Mouse (Mus musculus): Measurements from ENCODE around the gene Rack1.
"Not testable (repeated sequence)": the region's sequence is repeated elsewhere in the genome, so short reads cannot be mapped to it uniquely, and the experiment has no call there.

The Rack1 gene

DNA sequence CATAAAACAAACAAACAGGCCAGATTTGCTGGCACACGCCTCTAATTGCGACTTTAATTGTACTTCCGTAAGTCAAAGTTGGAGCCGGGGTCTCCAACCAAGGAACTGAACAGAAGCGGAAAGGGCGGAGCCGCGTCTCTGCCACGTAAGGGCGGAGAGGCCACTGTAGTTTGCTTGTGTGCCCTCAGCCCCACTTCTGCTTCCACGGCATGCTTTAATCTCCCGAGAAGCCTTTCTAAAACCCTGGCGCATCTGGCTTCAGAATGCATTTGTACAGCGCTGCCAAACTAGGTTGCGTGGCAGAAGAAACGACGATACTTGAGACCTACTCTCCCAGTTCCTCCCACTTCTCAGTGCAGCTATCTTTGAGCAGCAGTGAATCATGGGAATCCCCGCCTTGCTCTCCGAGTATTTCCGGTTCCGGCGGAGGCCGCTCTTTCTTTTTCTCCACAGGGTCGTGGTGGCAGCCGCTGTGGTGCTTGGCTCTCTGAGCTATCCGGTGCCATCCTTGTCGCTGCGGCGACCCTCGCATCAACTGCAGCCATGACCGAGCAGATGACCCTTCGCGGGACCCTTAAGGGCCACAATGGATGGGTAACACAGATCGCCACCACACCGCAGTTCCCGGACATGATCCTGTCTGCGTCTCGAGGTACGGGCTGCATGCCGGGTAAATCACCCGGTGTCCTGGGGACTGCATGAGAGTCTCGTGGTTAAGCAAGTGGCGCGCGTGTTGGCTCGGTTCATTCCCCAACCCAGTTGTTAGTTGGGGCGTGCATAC is at the start of gene Rack1:
Gene Rack1 (plus strand): TSS at position 412 of the 781 bp plus-strand sequence.
- in situ Hi-C loops (cut with MboI; ENCODE audit: low sequenced_read_pairs): no loop called here

DNA sequence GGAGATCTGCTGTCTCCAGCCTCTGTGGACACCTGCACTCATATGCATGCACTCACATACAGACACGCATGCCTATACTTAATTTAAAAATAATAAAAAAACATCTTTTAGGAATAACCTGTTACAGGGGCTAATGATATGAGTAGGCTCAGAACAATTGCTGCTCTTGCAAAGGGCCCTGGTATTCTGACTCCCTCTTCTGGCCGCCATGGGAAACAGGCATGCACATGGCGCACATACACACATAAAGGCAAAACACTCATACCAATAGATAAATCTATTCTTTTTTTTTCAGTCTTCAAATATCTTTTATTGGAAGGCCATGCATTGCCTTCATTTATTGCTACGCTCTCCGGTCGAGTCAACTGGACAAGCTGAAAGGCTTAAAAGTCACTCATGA is 49.7 kb upstream of the Rack1 start:
- in situ Hi-C loops (cut with MboI; ENCODE audit: low sequenced_read_pairs): no loop called here

DNA sequence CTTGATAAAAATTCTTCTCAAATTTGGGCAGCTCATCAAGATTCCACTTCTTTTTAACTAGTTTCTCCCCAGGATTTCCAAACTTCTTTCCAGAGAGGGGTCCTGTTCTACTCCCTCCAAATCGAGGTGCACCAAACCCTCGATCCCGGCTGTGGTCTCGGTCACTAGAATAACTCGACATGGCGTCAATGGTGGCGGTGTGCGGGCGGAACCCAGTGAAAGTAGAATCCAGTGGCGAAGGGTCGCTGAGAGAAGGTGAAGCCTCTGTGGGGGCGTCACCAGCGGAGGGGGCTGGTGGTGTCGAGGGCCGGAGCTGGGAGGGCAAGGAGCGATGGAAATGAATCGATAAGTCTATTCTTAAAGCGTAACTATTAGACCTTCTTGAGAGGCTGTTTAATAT is 46.6 kb upstream of the Rack1 start:
- in situ Hi-C loops (cut with MboI; ENCODE audit: low sequenced_read_pairs): not testable (repeated sequence)

DNA sequence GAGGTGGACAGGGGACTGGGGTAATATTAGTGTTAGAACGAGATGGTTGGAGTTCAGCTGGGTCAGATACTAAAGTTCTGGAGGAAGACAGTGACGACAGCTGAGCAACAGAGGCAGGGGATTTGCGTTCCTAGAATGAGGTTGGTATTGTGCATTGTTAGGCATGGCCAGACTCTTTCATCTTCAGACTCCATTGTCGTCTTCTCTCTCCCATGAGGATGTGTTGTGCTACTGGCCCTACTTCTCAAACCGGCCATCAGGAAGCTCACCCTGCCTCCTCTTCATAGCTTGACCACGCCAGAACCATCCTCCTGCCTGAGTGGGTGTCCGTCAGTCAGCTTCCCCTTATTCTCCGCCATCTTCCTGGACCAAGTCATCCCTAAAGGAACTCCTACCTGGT is 41.1 kb upstream of the Rack1 start:
- in situ Hi-C loops (cut with MboI; ENCODE audit: low sequenced_read_pairs): no loop called here

DNA sequence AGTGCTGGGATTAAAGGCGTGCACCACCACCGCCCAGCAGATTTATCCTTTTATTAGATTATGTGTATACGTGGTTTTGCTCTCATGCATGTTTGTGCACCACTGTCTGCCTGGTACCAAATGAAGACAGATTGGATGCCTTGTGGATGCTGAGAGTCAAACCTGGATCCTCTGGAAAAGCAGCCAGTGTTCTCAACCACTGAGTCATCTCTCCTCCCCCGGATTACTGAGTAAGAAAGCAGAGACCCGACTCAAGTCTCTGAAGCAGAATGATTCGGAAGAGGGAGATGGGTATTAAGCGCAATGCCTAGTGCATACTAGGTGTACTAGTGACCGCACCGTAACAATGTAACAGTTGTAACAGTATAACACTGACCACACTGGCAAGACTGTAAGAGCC is 36.0 kb upstream of the Rack1 start:
- in situ Hi-C loops (cut with MboI; ENCODE audit: low sequenced_read_pairs): no loop called here

DNA sequence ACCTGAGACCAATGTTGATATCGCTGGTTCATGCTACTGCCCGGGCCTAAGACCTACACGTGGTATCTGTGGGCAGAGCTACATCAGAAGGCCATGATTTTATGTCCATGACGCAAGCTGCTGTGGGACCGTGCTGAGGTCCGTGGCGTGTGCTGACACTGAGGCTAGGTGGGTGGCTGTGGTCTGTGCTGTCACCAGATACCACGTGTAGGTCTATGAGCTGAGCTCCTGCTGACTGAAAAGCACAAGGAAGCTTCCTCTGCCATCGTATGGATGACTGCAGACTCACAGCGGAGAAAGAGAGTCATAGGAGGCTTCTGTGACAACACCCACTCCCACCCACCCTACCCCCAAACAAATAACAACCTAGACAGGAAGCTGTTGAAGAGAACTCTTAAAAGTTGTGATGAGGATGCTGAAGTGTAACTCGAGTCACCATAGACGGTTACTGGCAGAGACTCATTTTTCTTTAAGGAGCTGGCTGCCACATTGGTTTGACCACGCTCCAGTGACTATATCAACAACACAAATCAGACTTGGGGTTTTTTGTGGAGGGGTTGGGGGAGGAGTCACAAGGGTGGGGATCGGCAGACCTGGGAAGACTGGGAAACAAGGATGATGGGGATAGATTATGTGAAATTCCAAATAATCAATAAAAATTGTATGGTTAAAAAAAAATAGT is 32.8 kb upstream of the Rack1 start:
- in situ Hi-C loops (cut with MboI; ENCODE audit: low sequenced_read_pairs): no loop called here

DNA sequence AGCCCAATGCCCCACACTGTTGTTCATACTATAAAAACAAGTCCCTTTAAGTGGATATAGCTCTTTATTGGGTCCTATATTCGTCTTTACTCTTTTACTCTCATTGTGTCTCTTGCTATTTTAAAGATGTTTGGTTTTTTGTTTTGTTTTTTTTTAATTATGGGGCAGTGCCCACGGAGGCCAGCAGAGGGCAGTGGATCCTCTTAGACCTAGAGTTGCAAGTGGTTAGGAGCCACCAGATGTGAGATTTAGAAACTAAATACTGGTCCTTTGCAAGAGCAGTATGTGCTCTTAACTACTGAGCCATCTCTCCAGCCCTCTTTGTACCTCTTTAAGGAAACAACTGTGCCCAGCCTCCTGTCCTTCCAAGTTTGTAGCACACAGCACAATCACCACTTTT is 28.4 kb upstream of the Rack1 start:
- in situ Hi-C loops (cut with MboI; ENCODE audit: low sequenced_read_pairs): no loop called here

DNA sequence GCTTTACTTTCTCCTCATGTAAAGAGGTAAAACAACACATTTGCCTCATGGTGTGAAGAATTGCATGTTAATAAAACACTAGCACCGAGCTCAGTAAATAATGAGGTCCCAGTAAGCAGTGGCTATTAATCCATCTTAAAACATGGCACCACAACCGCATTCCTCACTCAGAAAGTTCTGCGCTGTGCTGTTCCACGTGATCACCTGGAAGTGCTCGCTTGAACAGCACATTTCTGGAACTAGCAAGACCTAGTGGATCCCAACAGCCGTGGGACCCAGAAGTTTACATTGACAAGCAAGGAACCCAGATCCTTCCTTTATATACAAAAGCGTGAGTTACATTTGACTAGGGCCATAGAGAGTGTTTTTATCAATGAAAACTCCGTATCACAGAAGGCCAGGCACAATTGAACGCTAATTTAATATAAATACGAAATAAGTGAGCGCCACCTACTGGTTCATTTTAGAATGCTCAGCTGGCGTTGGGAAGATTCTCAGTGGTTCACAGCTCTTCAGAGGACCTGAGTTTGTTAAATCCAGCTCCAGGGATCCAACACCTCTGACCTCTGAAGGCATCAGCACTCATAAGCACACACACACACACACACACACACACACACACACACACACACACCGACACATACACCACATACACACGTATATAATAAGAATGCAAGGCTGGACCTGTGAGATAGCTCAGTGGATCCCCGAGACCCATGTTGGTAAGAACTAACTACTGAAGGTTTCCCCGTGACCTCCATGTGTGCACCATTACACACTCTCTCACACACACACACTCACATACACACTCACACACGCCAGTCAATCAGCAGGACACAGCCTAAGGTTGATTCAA is 25.5 kb upstream of the Rack1 start:
- in situ Hi-C loops (cut with MboI; ENCODE audit: low sequenced_read_pairs): no loop called here

DNA sequence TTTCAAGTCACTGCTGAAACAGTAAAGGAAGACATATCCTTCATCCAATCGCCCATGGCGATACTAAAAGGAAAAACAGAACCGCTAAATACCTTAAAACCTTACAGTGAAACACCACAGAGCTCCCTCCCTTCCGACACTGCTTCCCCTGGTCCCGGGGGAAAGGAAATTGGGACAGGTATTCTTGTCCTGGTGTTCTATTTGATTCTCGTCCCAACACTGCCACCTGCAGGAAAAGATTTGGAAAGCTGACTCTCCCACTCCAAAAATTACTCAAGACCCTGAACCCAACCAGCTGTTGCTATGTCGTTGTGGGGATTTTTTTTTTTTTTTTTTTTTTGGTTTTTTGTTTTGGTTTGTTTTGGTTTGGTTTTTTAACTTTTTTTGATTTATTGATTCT is 24.6 kb upstream of the Rack1 start:
- in situ Hi-C loops (cut with MboI; ENCODE audit: low sequenced_read_pairs): no loop called here

DNA sequence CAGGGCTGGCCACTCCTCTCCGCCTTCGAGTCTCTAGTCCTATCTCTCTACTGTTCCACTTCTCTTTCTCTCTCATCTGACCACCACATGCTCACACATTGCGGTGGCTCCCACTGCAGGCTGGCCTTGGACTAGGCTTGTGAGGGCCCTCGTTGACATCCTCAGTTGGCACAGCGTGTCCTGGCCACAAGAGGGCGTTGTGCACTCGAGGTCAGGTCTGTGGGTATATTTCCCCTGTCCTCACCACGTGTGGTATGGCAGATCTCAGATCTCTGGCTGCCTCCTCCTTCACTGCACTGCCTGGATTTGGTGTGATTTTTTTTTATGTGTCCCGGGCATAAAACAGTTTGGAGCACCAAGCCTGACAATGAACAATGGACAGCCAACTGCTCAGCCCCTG is 23.5 kb upstream of the Rack1 start:
- in situ Hi-C loops (cut with MboI; ENCODE audit: low sequenced_read_pairs): no loop called here

DNA sequence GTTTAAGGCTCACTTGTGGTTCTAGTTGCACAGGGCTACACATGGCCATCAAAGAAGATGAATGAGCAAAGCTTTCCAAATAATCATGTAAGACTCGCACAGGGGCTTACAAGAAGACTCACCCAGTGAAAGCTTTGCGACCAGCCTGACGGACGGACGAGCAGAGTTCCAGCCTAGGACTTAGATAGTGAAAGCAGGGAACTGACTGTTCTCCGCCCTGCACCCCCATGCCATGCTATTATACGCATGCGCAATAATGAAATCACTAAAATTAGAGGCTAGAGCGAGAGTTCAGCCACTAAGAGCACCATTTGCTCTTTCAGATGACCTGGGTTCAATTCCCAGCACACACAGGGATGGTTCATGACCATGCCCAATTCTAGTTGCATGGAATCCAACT is 22.8 kb upstream of the Rack1 start:
- in situ Hi-C loops (cut with MboI; ENCODE audit: low sequenced_read_pairs): no loop called here

DNA sequence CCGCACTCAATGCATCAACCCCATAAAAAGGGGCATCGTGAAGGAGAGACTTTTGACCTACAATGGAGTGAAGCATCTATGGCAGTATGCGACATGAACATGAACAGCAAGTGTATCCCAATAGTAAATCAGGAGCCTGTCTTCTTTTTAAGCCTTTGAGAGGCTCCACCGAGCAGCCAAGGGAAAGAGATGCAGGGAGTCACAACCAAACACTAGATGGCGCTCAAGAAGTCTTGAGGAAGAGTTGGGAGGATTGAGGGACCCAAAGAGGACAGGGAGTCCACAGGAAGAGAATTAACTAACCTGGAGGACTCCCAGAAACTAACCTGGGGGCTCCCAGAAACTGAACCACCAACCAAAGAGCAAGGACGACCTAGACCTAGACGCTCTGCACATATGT is 20.7 kb upstream of the Rack1 start:
- in situ Hi-C loops (cut with MboI; ENCODE audit: low sequenced_read_pairs): no loop called here

DNA sequence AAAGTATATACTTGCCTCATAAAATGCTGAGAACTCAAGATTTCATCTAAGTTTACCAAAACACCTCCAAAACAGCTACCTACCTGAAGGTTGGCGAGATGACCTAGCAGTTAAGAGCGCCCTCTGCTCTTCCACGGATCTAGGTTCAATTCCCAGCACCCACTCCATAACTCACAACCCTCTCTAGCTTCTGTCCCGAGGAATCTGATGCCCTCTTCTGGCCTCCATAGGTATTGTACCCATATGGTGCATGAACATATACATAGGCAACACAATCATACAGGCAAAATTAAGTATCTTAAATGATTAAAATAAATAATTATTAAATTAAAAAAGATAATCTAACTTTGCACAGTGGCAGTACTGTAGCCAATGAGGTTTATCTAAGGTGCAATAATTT is 17.9 kb upstream of the Rack1 start:
- in situ Hi-C loops (cut with MboI; ENCODE audit: low sequenced_read_pairs): no loop called here

DNA sequence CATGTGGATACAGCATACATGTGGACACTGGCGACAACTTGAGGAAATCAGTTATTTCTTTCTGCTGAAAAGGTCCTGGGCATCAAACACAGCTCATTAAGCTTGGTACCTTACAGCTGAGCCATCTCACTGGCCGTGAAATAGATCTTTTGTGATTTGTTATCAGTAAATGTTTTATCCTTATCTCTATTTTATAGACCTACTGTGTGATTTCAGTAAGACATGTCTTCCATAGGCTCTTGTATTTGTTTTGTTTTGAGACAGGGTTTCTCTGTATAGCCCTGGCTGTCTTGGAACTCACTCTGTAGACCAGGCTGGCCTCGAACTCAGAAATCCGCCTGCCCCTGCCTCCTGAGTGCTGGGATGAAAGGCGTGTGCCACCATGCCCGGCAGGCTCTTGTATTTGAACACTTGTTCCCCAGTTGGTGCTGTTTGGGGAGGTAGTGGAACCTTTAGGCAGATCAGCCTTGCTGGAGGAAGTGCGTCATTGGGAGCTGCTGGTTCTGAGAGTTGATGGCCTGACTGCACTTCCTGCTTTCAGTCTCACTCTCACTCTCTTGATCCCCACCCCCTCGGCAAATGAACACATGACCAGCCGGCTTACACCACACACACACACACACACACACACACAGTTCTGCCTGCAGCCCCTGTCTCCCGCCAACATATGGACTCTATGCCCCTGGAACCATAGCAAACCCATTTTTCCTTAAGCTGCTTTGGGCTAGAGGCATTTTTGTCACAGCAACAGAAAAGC is 12.5 kb upstream of the Rack1 start:
- in situ Hi-C loops (cut with MboI; ENCODE audit: low sequenced_read_pairs): no loop called here

DNA sequence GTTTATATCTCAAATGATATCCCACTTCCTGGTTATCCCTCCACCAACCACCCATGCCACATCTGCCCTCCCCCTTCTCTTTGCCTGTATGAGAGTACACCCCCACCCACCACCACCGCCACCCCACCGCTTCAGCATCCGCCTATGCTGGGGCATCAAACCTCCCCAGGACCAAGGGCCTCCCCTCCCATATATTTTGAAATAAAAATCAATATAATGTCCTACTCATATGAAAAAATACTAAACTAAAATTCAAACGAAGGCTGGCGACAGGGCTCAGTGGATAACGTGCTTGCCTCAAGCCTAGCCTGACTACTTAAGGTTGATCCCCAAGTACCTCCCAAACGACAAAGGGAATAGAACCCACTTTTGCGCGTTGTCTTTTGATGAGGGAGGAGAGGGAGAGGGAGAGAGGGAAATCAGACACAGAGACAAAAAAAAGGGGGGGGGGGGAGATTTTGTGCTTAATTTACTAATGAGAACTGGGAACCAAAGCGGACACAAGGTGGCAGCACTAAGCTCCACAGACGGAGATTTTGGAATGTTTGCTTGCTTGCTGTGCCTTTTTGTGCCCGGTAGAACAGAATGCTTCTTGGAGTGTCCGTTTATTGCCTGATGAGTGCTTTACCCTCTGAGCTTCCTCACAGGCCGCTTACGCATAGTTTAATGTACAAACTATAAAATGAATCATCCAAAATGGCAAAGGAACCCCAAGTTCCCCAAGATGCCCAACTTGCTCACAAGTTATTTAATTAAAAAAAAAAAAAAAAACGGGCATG is 11.6 kb upstream of the Rack1 start:
- in situ Hi-C loops (cut with MboI; ENCODE audit: low sequenced_read_pairs): no loop called here

DNA sequence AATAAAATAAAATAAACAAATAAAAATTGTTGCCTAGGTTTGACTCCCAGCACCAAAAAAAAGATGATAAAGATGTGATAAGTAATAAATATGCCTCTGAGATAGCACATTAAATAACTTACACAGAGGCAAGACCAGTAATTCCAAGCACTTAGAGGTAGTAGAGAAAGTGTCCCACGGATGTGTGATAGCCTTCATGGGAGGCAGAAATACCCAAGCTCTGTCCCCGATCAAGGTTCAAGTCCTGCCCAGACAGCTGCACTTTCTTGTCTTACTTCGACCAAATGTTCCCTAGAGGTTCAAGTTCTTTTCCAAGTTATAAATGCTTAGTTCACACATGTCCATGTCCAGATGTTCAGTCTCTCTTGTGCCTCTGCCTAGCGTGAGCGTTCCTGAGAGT is 10.9 kb upstream of the Rack1 start:
- in situ Hi-C loops (cut with MboI; ENCODE audit: low sequenced_read_pairs): no loop called here

DNA sequence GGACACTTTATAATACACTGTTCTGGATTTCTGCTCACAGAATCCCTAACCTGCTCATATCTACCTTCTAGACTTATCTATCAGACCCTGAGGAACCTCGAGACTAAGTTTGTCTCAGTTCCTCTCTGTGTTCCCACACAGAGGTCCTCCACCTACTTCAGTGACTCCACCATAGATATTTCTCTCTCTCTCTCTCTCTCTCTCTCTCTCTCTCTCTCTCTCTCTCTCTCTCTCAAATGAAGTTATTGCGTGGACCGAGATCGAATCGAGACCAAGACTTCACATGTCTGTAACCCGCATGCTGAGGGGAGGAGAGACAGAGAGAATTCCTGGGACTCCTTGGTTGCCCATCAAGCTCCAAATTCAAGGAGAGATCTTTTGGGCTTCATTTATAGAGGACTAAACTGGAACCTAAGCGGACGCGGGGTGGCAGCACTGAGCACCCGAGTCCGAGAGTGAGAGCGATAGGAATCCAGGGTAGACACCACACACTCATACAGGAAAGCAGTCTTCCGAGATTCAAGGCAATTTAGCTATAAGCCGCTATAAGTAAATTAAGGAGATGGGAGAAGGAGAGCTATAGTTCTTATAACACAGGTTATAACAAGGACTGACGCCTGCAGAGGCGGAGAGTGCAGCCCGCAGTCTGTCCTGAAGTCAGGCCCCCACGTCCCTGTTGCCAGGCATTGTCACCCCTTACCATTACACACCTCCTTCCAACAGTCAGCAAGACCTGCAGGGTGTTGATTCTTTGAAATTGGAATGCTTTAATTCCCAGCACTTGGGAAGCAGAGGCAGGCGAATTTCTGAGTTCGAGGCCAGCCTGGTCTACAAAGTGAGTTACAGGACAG is 9.9 kb upstream of the Rack1 start:
- in situ Hi-C loops (cut with MboI; ENCODE audit: low sequenced_read_pairs): loop anchor here (5.0 kb wide), 1 partner anchor 62 kb away; no protein-coding TSS in a partner anchor

DNA sequence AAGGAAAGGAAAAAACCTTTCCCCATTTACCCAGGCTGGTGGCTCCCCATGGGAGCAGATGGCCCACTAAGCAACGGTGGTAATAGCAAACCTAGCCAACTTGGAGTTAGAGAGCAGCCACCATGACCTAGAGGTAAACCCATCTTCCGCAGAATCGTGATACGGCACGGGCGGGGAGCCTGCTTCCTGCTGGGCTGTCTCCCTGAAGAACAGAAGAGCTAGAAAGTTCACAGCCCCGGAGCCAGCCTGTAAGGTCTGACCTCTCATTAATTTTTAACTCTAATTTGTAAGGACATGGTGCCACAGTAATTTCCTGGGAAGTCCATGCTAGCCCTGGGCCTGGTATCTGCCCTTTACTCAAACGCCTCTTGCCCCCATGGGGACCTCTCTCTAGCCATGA is 9.2 kb upstream of the Rack1 start:
- in situ Hi-C loops (cut with MboI; ENCODE audit: low sequenced_read_pairs): loop anchor here (5.0 kb wide), 1 partner anchor 61 kb away; no protein-coding TSS in a partner anchor

DNA sequence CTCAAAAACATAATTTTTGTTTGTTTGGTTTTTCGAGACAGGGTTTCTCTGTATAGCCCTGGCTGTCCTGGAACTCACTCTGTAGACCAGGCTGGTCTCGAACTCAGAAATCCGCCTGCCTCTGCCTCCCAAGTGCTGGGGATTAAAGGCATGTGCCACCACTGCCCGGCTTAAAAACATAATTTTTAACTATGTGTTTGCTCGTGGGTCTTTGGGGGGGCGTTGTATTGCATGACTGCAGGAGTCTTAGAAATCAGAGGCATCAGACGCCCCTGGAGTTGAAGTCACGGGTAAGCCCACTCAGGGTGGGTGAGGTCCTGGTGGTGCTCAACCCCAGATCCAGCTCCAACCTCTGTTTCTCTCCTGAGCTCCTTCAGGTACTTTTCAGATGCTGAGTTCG is 8.2 kb upstream of the Rack1 start:
- in situ Hi-C loops (cut with MboI; ENCODE audit: low sequenced_read_pairs): loop anchor here (5.0 kb wide), 1 partner anchor 60 kb away; no protein-coding TSS in a partner anchor
